Mouse (Mus musculus): Measurements from ENCODE around the gene Vmn2r27. TPM values are rescaled to one million over a fixed set of nuclear protein-coding genes. Genes with fewer than 3 reads are reported as not detected.

The Vmn2r27 gene
- polyA plus RNA-seq, 1 experiment from 2014 or later = not detected

- H3K36me3 ChIP-seq (ENCODE audit: control insufficient read depth, insufficient read depth, low read length) = no peaks in the 10 kb centered on the region
- no peak overlapping the region for H3K4me3 ChIP-seq (ENCODE audit: low read length)
- no peak for ATAC-seq (ENCODE audit: low FRiP score, low TSS enrichment)
- H3K9me3 ChIP-seq (ENCODE audit: control insufficient read depth, low read length) = no peaks in the 10 kb centered on the region
- H3K27ac ChIP-seq (ENCODE audit: low read depth, low read length) = no peak overlapping the region
- H3K27me3 ChIP-seq (ENCODE audit: control insufficient read depth, insufficient read depth, low read length) = no peaks in the 10 kb centered on the region
- no peak overlapping the region for H3K4me2 ChIP-seq (replicated peaks; ENCODE audit: low read depth, low read length)
- no peak overlapping the region for H3K9ac ChIP-seq (ENCODE audit: low read depth, low read length)
- H3K4me1 ChIP-seq (ENCODE audit: control insufficient read depth, insufficient read depth, low read length) = no peaks in the 10 kb centered on the region
- 79% methylated on average over 3 of the region's 3 CpGs for WGBS
Observed at GRCm38 (mm10) chr6:124168499-124169257, 63.0 kb downstream of the Vmn2r27 start.

DNA sequence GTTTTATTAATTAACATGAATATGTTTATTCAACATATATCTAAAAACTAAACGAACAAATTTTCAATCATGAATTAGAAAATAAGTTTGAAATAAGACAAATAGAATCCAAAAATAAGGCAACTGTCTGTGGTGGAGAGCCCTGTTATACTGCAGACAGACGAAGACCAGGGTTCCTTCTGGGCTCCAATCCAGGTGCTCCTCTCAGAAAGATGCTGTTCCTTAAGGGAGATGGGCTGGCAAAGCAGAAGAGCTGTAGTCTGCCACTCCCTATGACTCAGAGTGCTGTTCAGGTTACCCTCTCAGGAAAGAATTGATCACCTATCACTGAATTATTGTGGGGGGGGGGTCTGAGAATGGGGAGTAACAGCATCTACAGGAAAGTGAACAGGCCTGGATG is 65.1 kb downstream of the Vmn2r27 start:
- Histone ChIP-seq H3K9me3 (ENCODE audit: control insufficient read depth, low read length) (no peaks in the 10 kb centered on the region), H3K4me2 (replicated peaks; ENCODE audit: low read depth, low read length) (no peak overlapping the region), H3K9ac (ENCODE audit: low read depth, low read length) (no peak overlapping the region), H3K27ac (ENCODE audit: low read depth, low read length) (no peak overlapping the region), H3K4me1 (ENCODE audit: control insufficient read depth, insufficient read depth, low read length) (no peaks in the 10 kb centered on the region), H3K36me3 (ENCODE audit: control insufficient read depth, insufficient read depth, low read length) (no peaks in the 10 kb centered on the region), H3K4me3 (ENCODE audit: low read length) (no peak overlapping the region), H3K27me3 (ENCODE audit: control insufficient read depth, insufficient read depth, low read length) (no peaks in the 10 kb centered on the region)
- 88% methylated on average over 2 of the region's 2 CpGs for WGBS
- ATAC-seq (ENCODE audit: low FRiP score, low TSS enrichment) = no peak

DNA sequence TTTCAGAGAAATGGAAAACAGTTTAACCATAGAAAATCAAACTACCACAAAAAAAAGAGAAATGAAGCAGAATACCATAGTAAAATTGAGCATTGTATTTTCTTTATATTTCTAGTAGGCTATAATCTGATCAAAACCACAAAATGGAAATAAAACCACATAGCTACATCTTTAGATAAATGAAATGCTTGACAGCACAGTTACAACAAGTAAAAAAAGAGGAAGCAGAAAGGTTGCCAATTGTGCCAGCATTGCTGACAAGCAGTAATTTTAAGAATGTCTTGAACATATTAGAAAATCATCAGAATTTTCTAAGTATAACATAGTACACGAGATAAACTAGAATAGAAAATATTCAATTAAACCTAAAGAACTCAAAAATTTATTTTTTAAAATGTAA is 81.8 kb downstream of the Vmn2r27 start:
- WGBS = 52% methylated on average over 1 of the region's 1 CpGs
- Histone ChIP-seq H3K4me2 (replicated peaks; ENCODE audit: low read depth, low read length) (no peak overlapping the region), H3K9me3 (ENCODE audit: control insufficient read depth, low read length) (no peaks in the 10 kb centered on the region), H3K36me3 (ENCODE audit: control insufficient read depth, insufficient read depth, low read length) (no peaks in the 10 kb centered on the region), H3K4me1 (ENCODE audit: control insufficient read depth, insufficient read depth, low read length) (no peaks in the 10 kb centered on the region), H3K27ac (ENCODE audit: low read depth, low read length) (no peak overlapping the region), H3K4me3 (ENCODE audit: low read length) (no peak overlapping the region), H3K9ac (ENCODE audit: low read depth, low read length) (no peak overlapping the region), H3K27me3 (ENCODE audit: control insufficient read depth, insufficient read depth, low read length) (no peaks in the 10 kb centered on the region)
- no peak for ATAC-seq (ENCODE audit: low FRiP score, low TSS enrichment)

Other genes with a start within 250 kb of the Vmn2r27 start
- gene Vmn2r26, start 207.3 kb downstream of the Vmn2r27 start, polyA plus RNA-seq (2014; fragmentation: Nextera tagmentation; extraction: Ambion mirVana) = not detected in 2 replicates
- 0.10 and 0.15 TPM in 2 replicates for gene Cd163, start 72.8 kb upstream of the Vmn2r27 start, polyA plus RNA-seq (2014; fragmentation: Nextera tagmentation; extraction: Ambion mirVana)
- gene Pex5, start 183.2 kb upstream of the Vmn2r27 start, polyA plus RNA-seq (2014; fragmentation: Nextera tagmentation; extraction: Ambion mirVana) = 26.8 and 35.3 TPM in 2 replicates
- gene Clstn3, start 232.9 kb upstream of the Vmn2r27 start, polyA plus RNA-seq (2014; fragmentation: Nextera tagmentation; extraction: Ambion mirVana) = 2.8 TPM in 2 replicates